Mouse (Mus musculus) macrophage (primary cell): Measurements from ENCODE around the gene Whrn. TPM values are rescaled to one million over a fixed set of nuclear protein-coding genes. Genes with fewer than 3 reads are reported as not detected.
A peak's percentile ranks its signal among the peaks of the same experiment; 100 is the strongest.

Source experiments
- H3K27ac ChIP-seq: fragments of 350-480 bp; formaldehyde crosslinking; 2 replicates; pipeline ENCODE4 v1.9.0; 2021
- H3K36me3 ChIP-seq: fragments of 350-480 bp; formaldehyde crosslinking; 2 replicates; pipeline ENCODE4 v1.9.0; 2021; ENCODE audit errors: inconsistent target
- H3K4me3 ChIP-seq: fragments of 350-480 bp; formaldehyde crosslinking; 2 replicates; pipeline ENCODE4 v1.9.0; 2021; ENCODE audit errors: inconsistent target
- H3K79me2 ChIP-seq: fragments of 350-480 bp; formaldehyde crosslinking; 2 replicates; pipeline ENCODE4 v1.9.0; 2021; ENCODE audit errors: inconsistent target
- WGBS: methylation state at CpG from one replicate; pipeline ENCODE4 v1.1.7; 2026; ENCODE audit warnings: inconsistent platforms; ENCODE audit not compliant: missing documents; 5-methylcytosine and 5-hydroxymethylcytosine counted together
- polyA plus RNA-seq: library from polyadenylated mRNA; stranded (reverse); fragments of 250-400 nt; gene quantifications from 3 replicates; pipeline ENCODE4 v1.2.4, GENCODE M21; 2018; ENCODE audit warnings: inconsistent platforms

Gene Whrn
- polyA plus RNA-seq, 1 experiment from 2014 or later = 0.07 TPM

DNA sequence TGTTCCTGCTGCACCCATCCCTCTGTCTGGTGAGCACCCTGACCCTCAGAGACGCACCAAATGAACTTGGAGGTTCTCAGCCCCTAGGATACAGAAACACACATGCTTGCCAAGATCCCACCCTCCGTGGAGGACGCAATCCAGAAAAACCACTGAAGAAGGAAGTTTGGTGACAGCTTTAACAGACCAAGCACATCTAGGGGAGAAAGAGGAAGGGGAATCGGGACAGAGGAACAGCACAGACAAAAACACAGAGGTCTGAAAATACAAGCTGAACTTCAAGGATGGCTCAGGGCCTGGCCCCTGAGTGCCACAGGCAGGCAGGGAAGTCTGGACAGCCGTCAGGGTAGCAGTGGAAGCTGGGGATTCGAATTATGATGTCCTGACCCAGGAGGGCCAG is 94.2 kb downstream of the Whrn start:
- Histone ChIP-seq H3K79me2 (peaks cover 47% of the 10 kb centered on the region), H3K36me3 (peaks cover 10% of the 10 kb centered on the region; the same call in 1 of the 2 replicates), H3K27ac (peak overlapping the region; percentile 98), H3K4me3 (peak overlapping the region; percentile 81)
- WGBS = 2% methylated on average over 6 of the region's 6 CpGs

DNA sequence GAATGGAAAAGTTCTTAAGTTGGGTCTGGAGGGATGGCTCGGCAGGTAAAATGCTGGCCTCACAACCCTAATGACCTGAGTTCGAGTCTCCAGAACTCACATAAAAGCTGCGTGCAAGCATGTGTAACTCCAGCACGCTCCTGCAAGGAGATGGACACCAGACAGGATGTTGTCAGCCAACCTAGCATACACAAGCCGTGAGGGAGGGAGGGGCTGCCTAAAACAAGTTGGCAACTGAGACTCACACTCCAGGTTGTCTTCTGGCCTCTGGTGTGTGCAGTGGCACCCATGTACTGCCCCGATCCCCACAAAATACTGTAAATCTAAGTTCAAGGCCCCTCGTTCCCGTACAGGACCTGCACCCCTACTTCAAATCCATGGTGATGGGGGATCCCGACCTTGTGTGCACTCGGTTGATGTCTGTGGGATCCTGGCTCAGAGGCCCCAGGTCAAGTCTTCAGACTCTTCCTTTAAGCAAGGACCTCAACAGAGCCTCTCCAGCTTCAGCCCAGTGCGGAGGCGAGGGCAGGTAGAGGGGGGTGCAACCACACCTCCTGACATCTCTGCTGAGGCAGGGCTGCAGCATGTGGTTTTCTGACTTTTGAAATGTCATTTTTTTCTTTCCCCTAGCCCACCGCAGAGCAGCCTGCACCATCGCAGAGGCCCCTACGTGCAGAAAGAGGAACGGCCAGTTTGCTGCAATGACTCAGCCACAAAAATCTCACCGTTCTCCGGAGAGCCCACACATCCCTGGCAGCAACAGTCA is 95.1 kb downstream of the Whrn start:
- WGBS = 15% methylated on average over 17 of the region's 18 CpGs
- Histone ChIP-seq H3K79me2 (peaks cover 56% of the 10 kb centered on the region), H3K36me3 (peaks cover 19% of the 10 kb centered on the region)

GRCm38 (mm10) chr4:63399691-63400270 is 96.0 kb downstream of the Whrn start:
- Histone ChIP-seq H3K4me3 (peak overlapping the region; percentile 81), H3K79me2 (peaks cover 66% of the 10 kb centered on the region), H3K27ac (peak overlapping the region; percentile 98), H3K36me3 (peaks cover 28% of the 10 kb centered on the region)
- WGBS = 17% methylated on average over 5 of the region's 8 CpGs

More for the DNA sequence above, 95.1 kb downstream of the Whrn start:
- Histone ChIP-seq H3K27ac (peak overlapping the region; percentile 98), H3K4me3 (peak overlapping the region; percentile 81)

- WGBS = 5% methylated on average over 11 of the region's 11 CpGs
- Histone ChIP-seq H3K4me3 (peak overlapping the region; percentile 81), H3K79me2 (peaks cover 73% of the 10 kb centered on the region), H3K36me3 (peaks cover 34% of the 10 kb centered on the region), H3K27ac (peak overlapping the region; percentile 98)
Measured at GRCm38 (mm10) chr4:63398854-63399609, 96.8 kb downstream of the Whrn start.

DNA sequence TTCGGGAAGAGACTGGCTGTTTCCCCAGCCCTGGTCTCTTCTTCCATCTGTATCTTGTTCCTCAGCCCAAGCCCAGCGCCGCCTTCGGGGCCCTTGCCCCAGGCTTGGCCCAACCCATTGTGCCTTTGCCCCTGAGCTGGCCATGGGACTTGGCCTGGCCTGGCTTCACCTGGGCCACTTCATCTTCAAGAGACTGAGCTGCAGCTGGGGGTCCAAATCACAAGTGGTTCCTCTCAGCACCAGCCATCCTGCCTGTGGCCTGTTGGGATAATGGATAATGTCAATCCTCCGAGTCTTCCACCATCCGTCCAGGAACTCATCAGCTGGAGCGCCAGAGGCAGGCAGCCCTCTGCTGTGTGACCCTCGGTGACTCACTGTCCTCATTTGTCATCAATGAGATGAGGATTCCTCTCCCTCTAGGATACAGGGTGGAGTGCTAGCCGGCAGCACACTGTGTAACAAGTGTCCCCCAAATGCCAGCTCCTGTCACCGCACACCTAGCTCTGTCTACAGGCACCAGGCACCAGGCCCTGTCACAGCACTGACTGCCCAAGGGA is 97.7 kb downstream of the Whrn start:
- H3K4me3 ChIP-seq = no peak overlapping the region

GRCm38 (mm10) chr4:63391322-63391721 is 104.5 kb downstream of the Whrn start:
- Histone ChIP-seq H3K36me3 (peaks cover 50% of the 10 kb centered on the region), H3K4me3 (no peak overlapping the region), H3K27ac (peak overlapping the region; percentile 71), H3K79me2 (peaks cover 97% of the 10 kb centered on the region)
- WGBS = 12% methylated on average over 6 of the region's 6 CpGs

More for the DNA sequence above, 97.7 kb downstream of the Whrn start:
- Histone ChIP-seq H3K27ac (peak overlapping the region; percentile 98), H3K79me2 (peaks cover 83% of the 10 kb centered on the region), H3K36me3 (peaks cover 43% of the 10 kb centered on the region)
- 88% methylated on average over 10 of the region's 10 CpGs for WGBS

DNA sequence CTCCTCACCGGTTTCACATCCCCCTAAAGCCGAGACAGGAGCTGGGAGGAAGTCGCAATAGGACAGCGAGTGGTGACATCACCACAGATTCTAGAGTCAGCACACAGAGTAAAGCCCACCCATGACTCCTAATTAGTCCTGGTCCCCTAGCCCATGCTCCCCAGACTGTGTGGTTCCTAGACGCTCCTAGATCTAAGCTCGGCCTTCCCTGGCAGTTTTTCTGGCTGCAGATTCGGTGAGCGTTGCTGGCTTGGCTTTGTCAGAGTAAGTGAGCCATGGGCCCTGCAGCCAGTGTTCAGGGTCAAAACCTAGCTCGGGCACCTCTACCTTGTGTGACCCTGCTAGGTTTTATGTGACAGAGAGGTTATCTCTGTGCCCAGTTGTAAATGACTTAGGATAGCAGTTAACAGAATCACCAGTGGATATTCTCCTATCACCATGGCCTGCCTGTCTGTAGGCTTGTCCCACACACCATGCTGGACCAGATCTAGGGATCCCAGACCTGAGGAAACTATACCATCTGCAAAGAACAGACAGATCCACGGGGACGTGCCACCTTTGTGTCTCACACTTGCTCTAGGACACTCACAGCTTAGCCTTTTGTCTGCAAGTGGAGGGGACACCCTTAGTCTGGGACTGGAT is 105.8 kb downstream of the Whrn start:
- 56% methylated on average over 11 of the region's 11 CpGs for WGBS
- peaks cover 40% of the 10 kb centered on the region for H3K36me3 ChIP-seq
- peaks cover 92% of the 10 kb centered on the region for H3K79me2 ChIP-seq
- no peak overlapping the region for H3K4me3 ChIP-seq
- peak overlapping the region; percentile 71 for H3K27ac ChIP-seq

GRCm38 (mm10) chr4:63389121-63389886 is 106.5 kb downstream of the Whrn start:
- Histone ChIP-seq H3K36me3 (peaks cover 39% of the 10 kb centered on the region), H3K27ac (peak overlapping the region; percentile 71), H3K4me3 (no peak overlapping the region), H3K79me2 (peaks cover 87% of the 10 kb centered on the region)
- 43% methylated on average over 8 of the region's 8 CpGs for WGBS

GRCm38 (mm10) chr4:63388029-63388428 is 107.8 kb downstream of the Whrn start:
- no peak overlapping the region for H3K27ac ChIP-seq
- 94% methylated on average over 6 of the region's 6 CpGs for WGBS
- peaks cover 74% of the 10 kb centered on the region for H3K79me2 ChIP-seq
- H3K36me3 ChIP-seq = peaks cover 41% of the 10 kb centered on the region
- H3K4me3 ChIP-seq = no peak overlapping the region

DNA sequence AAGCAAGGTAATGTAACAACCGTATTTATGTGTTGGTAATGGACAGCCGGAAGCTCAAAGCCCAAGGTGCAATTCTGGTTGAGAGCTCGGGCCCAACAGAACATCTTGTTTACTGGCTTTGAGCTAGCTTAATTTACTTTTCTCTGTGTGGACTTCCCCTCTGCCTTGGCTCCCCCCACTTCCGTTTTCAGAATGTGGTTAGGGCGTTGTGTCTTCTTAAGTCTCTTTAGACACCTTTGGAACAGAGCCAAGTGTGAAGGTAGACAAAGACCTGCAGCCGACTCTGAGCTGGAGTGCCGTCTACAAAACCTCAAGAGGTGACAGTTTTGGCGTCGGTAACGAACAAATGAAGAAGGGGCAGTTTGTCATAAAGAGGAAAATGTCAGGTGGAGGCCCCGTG is 110.0 kb downstream of the Whrn start:
- WGBS = 8% methylated on average over 11 of the region's 11 CpGs
- H3K4me3 ChIP-seq = no peak overlapping the region
- H3K27ac ChIP-seq = peak overlapping the region; percentile 70
- peaks cover 63% of the 10 kb centered on the region for H3K36me3 ChIP-seq
- peaks cover 52% of the 10 kb centered on the region for H3K79me2 ChIP-seq

DNA sequence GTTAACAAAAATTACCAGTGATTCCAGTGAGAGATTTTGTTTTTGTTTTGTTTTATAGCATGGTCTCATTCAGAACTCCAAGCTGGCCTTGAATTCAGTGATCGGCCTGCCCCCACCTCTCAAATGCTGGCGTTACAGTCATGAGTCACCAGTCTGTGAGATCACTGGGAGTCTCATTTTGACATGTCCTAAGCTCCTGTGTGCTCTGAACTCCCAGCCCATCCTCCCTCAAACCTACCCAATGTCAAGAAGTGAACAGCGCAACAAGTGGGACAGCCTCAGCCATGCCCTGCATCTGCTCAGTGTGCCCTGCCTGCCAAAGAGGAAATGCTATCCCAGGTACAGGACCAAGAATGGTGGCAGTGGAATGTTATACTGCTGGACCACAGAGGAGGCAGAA is 110.5 kb downstream of the Whrn start:
- peaks cover 68% of the 10 kb centered on the region for H3K36me3 ChIP-seq
- H3K4me3 ChIP-seq = no peak overlapping the region
- 76% methylated on average over 3 of the region's 3 CpGs for WGBS
- peaks cover 46% of the 10 kb centered on the region for H3K79me2 ChIP-seq
- H3K27ac ChIP-seq = peak overlapping the region; percentile 70

DNA sequence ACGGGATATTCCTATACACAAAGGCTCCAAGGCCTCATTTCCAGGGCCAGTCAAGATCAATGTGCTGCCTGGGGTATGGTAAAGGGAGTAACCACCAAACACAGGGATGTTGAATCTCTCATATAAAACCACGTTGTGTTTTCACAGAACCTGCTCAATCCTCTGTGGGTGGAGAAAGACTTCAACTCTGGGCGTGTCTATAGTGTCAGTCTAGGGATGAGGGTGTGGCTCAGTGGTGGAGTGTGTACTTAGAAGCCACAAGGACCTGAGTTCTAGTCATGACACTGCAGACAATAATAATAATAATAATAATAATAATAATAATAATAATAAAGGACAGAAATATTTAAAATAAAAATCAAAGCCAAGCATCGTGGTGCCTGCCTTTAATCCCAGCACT is 111.5 kb downstream of the Whrn start:
- WGBS = 92% methylated on average over 4 of the region's 4 CpGs
- Histone ChIP-seq H3K36me3 (peaks cover 78% of the 10 kb centered on the region), H3K27ac (no peak overlapping the region), H3K4me3 (no peak overlapping the region), H3K79me2 (peaks cover 40% of the 10 kb centered on the region)

GRCm38 (mm10) chr4:63383474-63383873 is 112.3 kb downstream of the Whrn start:
- H3K36me3 ChIP-seq = peaks cover 86% of the 10 kb centered on the region
- no peak overlapping the region for H3K4me3 ChIP-seq
- H3K27ac ChIP-seq = no peak overlapping the region
- H3K79me2 ChIP-seq = peaks cover 32% of the 10 kb centered on the region
- 96% methylated on average over 12 of the region's 12 CpGs for WGBS
